Mouse (Mus musculus) T-helper 17 cell (primary cell): Measurements from ENCODE around the gene Scamp1.

Experiments used
- in situ Hi-C, 2 experiments: fragments of 300-600 bp; cut with MboI, MseI; formaldehyde crosslinking; loops; 1 replicate in 1 of 2; 2 replicates in 1 of 2; pipeline ENCODE4 v1.15.1; 2025; ENCODE audit warnings: high pct_unique_total_duplicates in 2 of 2

The Scamp1 gene

DNA sequence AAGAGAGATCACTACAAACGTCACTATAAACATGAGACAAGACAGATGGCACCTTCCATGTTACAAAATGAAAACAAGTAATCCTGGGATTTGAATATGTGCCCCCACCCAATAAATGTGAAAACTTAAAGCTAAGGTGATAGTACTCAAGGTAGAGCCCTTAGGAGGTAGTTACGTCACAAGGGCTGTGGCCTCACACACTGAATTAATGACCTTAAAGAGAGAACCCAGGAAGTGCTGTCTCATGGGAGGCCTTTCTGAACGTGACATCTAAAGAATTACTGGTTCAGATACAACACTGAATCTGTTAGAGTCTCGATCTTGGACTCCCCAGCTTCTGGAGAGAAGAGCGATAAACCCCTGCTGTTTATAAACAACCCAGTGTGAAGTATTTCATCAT lies 6.2 kb downstream of the Scamp1 start:
- in situ Hi-C loops, result no loop called here

DNA sequence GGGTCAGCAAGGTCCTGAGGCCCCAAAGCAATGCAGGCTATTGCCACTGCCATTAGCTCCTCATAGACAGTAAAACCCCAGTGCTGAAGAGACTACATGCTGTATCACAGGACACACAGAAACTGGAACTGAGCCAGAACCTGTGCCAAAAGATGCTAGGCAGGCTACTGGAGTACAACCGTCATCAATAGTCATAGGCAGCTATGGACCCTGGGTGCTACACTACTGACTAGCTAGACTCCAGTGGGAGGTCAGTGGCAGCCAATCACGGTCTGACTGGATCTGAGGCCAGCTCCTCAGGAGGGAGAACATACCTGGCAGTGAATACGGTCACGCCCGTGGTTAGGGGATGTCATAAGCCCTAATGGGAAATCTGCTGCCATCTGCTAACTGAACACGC lies 14.4 kb downstream of the Scamp1 start:
- in situ Hi-C loops, result no loop called here

DNA sequence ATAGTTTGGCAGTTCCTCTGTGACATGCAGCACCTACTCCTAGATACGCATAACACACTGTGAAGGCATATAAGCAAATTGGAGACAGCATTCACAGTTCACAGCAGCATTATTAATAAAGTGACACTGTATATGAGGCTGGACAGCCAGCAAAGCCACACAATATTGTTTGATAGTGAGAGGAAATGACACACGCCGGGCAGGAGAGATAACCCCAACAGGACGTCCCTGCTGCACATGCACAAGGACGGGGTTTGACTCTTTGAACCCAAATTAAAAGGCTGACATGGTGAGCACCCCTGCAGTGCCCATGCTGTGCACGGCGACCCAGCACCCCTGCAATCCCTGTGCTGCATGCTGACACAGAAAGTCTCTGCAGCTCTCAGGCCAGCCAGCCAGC lies 17.5 kb downstream of the Scamp1 start:
- in situ Hi-C loops, result no loop called here

DNA sequence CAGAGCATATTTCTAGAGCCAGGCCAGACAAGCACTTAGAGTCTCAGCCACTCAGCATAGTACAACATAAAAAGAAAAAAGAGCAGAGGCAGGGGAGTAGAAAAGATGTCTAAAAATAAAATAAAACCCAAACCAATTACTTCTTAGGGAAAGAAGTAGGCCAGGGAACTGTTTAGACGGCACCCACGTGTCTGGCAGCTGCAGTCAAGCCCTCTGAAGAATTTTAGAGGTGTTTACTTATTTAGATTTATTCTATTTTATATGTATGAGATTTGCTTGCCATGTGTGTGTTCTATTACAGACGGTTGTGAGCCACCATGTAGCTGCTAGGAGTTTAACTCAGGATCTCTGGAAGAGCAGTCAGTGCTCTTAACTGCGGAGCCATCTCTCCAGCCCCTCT lies 18.5 kb downstream of the Scamp1 start:
- in situ Hi-C loops, result no loop called here

DNA sequence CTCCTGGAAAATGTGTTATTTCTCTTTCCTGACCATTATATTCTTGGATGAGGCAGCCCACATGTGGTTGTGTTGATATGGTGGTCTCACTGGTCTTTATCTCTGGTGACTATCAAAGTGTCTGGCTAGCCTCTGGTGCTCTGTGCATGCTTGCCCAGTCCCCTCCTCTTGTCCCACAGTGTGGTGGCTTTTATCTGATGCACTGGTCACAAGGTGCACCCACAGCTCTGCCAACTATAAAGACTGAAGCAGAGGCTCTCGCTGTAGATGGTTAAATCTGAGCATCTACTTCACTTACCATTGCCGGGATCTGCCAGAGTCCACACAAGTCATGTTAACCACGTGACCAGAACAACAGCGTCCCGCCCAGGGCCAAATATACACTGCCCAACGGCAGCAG lies 19.1 kb downstream of the Scamp1 start:
- in situ Hi-C loops, result no loop called here

DNA sequence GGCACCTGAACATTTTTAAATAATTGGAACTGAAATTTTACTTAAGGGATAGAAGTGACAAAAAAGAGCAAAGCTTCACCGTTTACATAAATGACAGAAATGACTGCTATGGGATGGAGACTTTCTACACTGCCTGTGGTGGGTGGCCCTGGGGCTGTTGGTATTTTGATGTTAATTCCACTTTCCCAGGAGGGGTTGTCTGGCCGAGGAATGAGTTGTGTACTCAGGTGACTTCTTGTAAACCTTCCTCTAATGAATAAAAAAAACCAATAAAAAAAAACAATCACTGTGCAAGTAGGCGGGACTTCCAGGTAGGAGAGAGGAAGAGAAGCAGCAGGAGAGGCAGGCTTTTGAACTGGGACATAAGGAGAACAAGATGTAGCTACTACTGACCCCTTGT lies 20.4 kb downstream of the Scamp1 start:
- in situ Hi-C loops, result no loop called here

DNA sequence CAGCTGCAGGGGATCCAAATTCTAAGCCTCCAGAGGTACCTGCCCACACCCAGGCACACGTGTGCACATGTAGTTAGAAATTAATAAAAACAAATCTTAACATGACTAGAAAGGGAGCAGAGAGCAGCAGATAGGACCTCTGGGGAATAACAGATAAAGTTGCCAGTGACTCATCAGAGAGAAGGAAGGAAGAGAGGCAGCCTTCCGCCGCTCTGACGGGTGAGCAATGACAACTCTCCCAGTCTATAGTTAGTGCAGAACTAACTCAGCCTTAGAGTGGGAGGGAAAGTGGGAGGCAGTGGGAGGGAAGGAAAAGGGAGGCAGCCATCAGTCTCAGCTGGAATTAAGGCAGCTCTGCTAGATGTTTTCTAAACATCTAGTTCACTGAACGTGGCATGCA lies 21.7 kb downstream of the Scamp1 start:
- in situ Hi-C loops, result no loop called here

DNA sequence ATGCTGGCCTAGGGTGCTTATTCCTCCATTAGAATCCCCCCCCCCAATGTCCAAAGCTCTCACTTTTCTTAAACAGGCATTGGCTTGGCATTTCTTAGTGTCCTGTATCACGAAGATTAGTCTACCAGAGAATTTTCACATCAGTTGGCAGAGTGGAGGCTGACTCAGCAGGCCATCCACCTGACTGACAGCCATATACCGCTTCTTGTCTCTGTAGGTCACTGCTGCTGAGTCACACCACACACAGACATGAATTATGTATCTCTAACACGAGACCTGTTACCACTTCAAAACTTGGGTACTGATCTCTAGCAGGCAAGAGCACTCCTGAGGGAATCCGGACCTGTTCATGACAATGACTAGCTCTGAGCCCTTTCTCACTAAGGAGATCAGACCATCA lies 23.1 kb downstream of the Scamp1 start:
- in situ Hi-C loops, result no loop called here

DNA sequence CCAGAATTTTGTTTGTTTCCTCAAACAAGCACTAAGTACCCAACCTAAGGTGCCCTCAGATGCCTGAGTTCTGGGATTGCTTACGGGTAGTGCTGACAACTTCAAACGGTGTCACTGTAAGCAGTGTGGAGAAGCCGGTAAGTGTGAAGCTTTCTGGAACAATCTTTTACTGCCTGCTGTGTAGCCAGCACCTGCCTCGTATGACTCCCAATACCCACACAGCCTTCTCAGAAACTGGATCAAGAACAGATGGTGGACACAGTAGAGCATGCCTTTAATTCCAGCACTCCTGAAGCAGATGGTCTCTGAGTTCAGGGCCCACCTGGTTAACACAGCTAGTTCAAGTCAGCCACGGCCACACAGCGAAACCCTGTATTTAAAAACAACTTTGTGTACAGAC lies 24.0 kb downstream of the Scamp1 start:
- in situ Hi-C loops, result no loop called here

DNA sequence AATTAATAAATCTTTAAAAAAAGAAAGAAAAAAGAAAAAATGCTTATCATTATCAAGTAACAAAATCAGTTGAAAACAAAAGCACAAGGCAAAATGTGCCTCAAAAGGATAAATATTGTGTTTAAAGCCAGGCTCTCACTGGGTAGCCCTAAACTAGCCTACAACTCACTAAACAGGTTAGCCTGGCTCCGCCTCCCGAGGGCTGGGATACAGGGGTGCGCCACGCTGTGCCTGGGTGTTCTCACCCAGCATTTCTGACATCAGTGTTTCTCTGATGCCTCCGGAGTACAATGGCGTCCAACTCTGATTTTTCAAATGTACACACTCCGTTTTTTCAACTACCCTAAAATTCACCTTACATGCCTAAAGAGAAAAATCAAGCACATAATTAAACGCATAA lies 24.7 kb downstream of the Scamp1 start:
- in situ Hi-C loops, result no loop called here

DNA sequence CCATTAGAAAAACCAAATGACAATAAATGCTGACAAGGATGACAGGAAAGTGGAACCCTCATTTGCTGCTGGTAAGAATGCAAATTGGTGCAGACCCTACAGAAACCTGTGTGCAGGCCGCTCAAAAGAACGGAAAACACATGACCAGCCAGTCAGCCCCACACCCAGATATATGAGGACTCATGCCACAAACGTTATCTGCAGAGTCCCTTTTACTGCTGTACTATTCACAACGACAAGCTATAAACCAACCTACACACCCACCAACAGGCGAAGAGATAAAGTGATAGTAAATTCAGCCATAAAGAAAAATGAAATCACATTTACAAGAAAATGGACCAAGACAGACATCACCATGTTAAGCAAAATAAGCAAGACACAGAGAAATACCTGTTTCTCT lies 26.4 kb downstream of the Scamp1 start:
- in situ Hi-C loops, result no loop called here

DNA sequence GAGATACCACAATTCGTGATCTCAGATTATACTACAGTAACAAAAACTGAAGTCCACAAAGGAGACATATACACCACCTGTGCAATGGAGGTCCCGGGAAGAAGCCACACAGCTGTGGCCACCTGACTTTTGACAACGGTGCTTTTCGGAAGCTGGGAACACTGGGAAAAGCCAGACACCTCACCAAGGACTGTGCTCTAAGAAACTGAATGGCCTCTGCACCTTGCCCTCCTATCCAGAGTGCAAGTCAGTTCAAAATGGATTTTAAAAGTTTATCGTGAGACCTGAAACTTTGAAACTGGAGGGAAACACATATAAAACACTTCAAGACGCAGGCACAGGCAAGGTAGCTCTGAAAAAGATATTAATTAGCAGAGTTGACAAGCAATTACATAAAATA lies 27.1 kb downstream of the Scamp1 start:
- in situ Hi-C loops, result no loop called here

DNA sequence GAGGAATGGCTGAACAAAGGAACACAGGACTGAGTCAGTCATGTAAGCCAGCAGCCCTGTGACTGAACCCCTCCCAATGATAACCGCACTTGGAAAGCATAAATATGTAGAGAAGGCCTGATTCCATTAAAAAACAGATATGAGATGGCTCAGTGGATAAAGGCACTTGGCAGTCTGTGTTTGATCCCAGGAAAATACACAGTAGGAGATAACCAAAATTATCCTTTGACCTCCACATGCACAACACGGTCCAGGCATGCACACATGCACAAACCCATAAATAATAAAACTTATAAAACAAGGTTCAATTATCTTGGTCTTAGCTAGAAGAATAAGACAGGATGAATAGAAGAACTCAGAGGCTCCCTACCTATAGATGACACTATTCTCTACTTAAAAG lies 27.9 kb downstream of the Scamp1 start:
- in situ Hi-C loops, result no loop called here

DNA sequence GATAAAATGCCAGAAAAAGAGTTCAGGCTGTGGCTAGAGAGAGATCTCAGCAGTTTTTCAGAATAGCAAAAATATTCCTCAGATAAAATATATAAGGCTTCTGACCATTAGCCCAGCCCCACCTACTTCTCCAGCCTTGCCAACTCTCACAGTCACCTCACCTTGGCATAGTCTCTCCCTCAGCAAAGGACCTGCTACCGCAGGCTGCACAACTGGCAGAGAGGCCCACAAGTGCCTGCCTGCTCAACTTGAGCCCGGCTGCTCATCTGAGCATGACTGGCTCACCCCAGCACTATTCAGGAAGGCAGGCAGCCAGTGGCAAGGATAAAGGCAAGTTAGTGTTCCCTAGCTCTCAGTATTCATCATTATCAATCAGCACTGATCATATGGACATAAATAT lies 30.5 kb downstream of the Scamp1 start:
- in situ Hi-C loops, result no loop called here

DNA sequence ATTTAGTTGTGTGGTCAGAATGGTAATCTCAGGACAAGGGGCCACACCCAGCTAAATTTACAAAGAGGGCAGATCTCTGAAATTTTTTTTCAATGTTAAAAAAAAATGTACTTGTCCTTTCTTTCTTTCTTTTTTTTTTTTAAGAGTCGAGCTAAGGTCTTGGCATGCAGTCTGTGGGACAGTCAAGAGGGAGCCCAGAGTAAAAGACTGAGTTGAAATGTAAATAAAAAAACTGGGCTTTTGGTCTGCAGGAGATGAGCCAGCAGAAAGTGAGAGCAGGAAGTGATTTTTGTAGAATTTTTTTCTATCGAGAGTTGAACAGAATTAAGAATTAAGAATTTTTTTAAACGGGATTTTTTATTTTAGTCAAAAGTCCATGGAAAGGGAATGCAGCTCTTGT lies 31.4 kb downstream of the Scamp1 start:
- in situ Hi-C loops, result no loop called here

DNA sequence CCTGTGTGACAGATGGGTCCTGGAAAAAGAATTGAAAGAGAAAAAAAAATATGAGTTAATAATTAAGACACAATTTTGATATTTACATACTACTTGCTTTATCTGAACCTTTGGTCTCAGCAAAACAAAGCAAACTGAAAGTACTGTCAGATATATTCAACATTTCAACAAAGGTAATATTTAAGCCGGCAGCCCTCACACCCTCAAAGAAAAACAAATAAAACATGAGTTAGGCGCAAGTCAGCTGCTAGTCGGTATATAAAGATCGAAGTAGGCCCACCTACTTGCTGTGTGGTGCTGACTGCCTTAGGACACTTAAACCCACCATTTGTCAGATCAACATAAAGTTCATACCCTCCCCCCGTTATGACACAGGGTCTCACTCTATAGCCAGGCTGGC lies 32.6 kb downstream of the Scamp1 start:
- in situ Hi-C loops, result no loop called here

DNA sequence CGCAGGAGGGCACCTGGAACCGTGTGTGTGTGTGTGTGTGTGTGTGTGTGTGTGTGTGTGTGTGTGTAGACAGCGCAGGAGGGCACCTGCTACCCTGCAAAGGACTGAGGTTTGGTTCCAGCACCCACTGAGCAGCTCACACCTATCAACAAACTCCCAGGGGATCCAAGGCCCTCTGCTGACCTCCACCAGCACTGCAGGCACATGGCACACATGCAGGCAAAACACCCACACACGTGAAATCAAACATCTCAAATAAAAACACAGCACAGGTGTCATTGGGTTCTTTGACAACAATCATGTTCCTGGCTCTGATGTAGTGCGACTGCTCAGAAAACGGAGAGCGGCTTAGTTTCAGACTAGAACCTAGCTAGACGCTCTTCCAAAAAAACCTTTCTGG lies 34.9 kb downstream of the Scamp1 start:
- in situ Hi-C loops, result no loop called here

DNA sequence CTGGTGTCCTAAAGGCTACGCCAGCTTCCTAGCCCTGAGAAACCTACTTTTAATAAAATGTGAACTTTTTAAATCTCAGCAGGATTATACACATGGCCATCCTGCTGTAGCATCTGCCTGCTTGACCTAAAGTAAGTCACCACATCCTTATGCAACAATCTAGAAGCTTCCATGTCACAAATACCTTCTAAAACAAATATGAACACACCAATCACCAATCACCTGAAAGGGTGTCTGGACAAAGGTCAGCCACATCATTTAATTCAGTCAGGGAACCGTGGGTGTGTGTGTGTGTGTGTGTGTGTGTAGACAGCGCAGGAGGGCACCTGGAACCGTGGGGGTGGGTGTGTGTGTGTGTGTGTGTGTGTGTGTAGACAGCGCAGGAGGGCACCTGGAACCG lies 35.5 kb downstream of the Scamp1 start:
- in situ Hi-C loops, result no loop called here

DNA sequence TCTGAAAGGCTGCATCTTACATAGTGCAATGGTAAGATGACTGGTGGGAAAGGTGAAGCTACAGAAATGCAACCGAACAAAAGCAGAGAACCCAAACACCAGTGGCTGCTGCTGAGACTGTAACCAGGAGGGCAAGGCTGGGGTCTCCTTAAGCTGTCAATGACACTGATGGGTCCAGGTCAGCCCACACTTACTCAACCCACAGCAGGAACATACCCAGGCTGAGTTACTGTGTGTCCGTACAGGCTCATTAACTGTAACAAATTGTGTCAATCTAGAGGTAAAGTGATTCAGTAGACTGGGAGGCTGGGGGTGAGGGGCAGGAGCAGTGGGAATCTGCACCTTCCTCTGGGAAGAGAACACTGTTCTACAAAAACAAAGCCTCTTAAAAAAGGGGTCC lies 42.8 kb downstream of the Scamp1 start:
- in situ Hi-C loops, result no loop called here

DNA sequence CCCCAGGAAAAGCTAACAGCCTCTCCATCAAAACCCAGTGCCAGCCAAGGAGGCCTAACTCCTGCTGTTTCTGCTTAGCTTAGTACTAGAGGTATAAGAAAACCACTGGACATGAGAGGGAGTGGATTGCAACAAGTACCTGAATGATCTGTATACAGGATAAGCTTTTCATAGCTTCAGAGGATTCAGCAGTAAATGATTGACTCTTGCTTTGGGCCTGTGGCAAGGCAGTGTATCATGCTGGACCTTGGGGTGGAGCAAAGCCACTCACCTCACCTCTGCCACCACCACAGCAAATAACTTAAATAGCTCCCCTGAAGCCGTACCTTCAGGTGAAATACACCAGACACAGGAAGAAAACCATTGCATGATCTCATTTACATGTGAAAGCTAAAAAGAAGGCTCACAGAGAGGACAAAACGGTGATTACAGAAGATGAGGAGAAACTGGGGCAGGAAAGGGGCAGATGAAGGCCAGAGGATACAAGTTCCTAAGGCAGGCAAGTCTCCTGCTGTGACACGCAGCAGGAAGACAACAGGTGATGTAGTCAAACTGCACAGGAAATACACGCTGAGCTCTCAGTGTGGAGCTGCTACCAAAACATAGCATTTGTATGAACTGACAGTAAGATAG lies 43.6 kb downstream of the Scamp1 start:
- in situ Hi-C loops, result no loop called here

DNA sequence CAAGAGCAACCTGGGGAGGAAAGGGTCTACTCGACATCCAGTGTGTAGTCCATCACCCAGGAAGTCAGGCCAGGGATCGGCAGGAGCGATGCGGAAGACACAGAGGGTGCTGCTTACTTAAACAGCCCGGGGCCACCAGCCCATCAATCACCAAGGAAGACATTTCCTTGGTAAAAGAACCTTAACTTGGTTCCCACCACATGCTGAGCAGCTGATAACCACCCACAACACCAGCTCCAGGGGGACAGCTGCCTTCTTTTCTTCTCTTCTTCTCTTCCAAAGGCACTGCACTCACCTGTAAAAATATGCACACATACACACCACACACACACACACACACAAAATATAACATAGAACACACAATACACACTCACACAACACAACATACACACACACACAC lies 44.8 kb downstream of the Scamp1 start:
- in situ Hi-C loops, result no loop called here

DNA sequence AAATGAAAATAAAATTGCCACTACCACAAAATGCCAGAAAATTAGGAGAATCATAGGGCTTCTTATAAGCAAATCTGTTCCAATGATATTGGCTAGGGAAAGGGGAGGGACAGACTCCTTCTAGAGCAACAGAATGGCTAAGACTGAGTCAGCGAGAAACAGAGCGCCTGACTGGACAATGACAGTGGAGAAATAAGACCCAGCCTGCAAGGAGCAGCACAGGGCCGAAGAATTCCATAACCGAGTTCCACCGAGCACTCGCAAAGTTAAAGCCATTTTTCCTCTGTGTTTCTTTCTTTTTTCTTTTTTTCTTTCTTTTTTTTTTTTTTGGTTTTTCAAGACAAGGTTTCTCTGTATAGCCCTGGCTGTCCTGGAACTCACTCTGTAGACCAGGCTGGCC lies 45.5 kb downstream of the Scamp1 start:
- in situ Hi-C loops, result no loop called here

DNA sequence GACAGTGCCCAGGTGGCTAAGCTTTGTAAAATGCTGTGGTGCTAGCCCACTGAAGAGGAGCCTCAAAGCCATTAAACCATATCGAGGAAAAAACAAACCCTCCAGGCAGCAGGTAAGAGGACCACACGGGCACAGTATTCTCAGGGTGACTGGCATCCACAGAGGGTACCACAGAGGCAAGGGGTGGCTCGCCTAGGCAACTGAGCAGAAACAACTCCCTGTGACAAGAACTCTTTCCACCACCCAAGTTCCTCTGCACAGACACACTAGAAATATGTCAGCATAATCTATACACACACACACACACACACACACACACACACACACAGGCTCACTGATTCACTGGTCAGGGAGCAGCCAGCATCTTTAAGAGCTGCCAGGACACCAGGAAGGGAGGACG lies 46.2 kb downstream of the Scamp1 start:
- in situ Hi-C loops, result loop anchor here in 1 of 2 experiments (10.0 kb wide), 1 partner anchor 1455 kb away; no protein-coding TSS in a partner anchor

DNA sequence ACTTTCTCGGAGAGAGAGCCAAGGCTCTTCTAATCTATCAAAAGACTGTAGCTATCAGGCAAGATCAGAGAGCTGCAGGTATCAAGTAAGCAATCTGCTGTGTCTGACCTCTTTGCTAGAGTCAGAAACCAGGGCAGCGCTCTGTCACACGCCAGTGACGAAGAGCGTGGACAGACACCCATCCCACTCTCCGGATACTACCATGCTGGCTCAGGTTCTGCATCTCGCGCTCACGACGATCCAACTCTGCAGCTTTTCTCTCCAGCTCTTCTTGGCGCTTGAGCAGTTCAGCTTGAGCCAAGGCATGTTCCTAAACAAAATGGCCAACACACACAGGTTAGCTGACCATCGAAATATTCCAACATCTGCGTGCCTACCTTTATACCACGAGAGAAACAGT lies 53.8 kb downstream of the Scamp1 start:
- in situ Hi-C loops, result loop anchor here in 1 of 2 experiments (10.0 kb wide), 1 partner anchor 1447 kb away; no protein-coding TSS in a partner anchor
